Mouse (Mus musculus): ENCODE data around the gene Evx1.

DNA sequence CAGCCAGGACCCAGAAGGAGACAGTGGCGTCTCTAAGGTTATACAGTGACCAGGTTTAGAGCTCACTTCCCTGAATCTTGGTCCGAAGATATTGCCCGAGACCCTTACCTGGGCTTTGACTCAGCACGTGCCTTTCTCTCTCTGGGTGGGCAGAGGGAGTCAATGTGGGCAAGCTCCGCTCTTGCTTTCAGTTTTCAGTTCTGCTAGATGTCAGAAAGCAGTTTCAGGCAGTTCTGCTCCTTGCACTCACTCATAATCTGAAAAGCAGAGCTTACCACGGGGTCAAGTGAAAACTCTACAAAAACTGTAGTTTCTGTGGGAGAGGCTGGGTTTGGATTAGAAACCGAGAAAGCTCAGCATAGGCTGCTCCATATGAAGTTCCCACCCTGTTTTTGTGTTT, 21.0 kb upstream of the Evx1 start:
- TF ChIP-seq CTCF (IDR thresholded peaks at IDR 0.05; ENCODE audit: extremely low read depth, insufficient read length, insufficient replicate concordance, low read depth, low read length): no peak
- TF ChIP-seq POLR2A (IDR thresholded peaks at IDR 0.05; ENCODE audit: low read depth, low read length): no peak
